Mouse (Mus musculus) forebrain, embryonic 14.5 days (tissue): ENCODE results near the gene Ppp1r14d. TPM values are rescaled to one million over a fixed set of nuclear protein-coding genes. Genes with fewer than 3 reads are reported as not detected.

Experiments
- ATAC-seq: fragments of 200-750 bp; cut with Nextera tagmentation; 2 replicates; pipeline ENCODE4 v1.8.0; 2017; ENCODE audit warnings: mild to moderate bottlenecking, moderate library complexity
- DNase-seq: peaks from one replicate; pipeline ENCODE4 v3.0.0-alpha.2; 2015; ENCODE audit warnings: low spot score
- H3K27ac ChIP-seq: fragments of 300-500 bp; sonication (generic); 2 replicates; pipeline ENCODE4 v1.5.1; 2014; ENCODE audit warnings: low read depth, mild to moderate bottlenecking, control low read depth, low read length, moderate library complexity
- H3K27me3 ChIP-seq: fragments of 300-500 bp; sonication (generic); replicated peaks from 2 replicates; pipeline ENCODE4 v1.6.1; 2014; ENCODE audit warnings: low read length, control low read depth, mixed read lengths; ENCODE audit not compliant: control insufficient read depth, insufficient read depth
- H3K36me3 ChIP-seq: fragments of 300-500 bp; sonication (generic); 2 replicates; pipeline ENCODE4 v1.6.1; 2014; ENCODE audit warnings: low read length, control low read depth; ENCODE audit not compliant: control insufficient read depth, insufficient read depth
- H3K4me1 ChIP-seq: fragments of 300-500 bp; sonication (generic); 2 replicates; pipeline ENCODE4 v1.6.1; 2014; ENCODE audit warnings: antibody characterized with exemption, low read length, control low read depth; ENCODE audit not compliant: control insufficient read depth, insufficient read depth
- H3K4me2 ChIP-seq: fragments of 300-500 bp; sonication (generic); 2 replicates; pipeline ENCODE4 v1.6.1; 2014; ENCODE audit warnings: mild to moderate bottlenecking, control low read depth, low read length
- H3K4me3 ChIP-seq: fragments of 300-500 bp; sonication (generic); 2 replicates; pipeline ENCODE4 v1.5.1; 2014; ENCODE audit warnings: low read depth, low read length, control low read depth
- H3K9ac ChIP-seq: fragments of 300-500 bp; sonication (generic); 2 replicates; pipeline ENCODE4 v1.6.1; 2014; ENCODE audit warnings: mild to moderate bottlenecking, low read length, control low read depth, moderate library complexity
- H3K9me3 ChIP-seq: fragments of 300-500 bp; sonication (generic); replicated peaks from 2 replicates; pipeline ENCODE4 v1.6.1; 2016; ENCODE audit warnings: low read length, control low read depth, mixed read lengths; ENCODE audit not compliant: control insufficient read depth
- WGBS: fragments of 180-500 bp; shearing (Covaris S2); extraction: QIAGEN DNeasy Blood & Tissue Kit; methylation state at CpG from one replicate; pipeline ENCODE4 v1.1.7; 2014; 5-methylcytosine and 5-hydroxymethylcytosine counted together
- polyA plus RNA-seq: library from polyadenylated mRNA; unstranded; fragments of >200 nt; fragmentation: Nextera tagmentation; extraction: Ambion mirVana; gene quantifications from 2 replicates; pipeline ENCODE4 v1.2.1, GENCODE M21; 2014

Gene Ppp1r14d
- polyA plus RNA-seq, 1 experiment from 2014 or later: not detected

- Histone ChIP-seq H3K9ac (peak overlapping the region; percentile 62), H3K4me2 (peak overlapping the region; percentile 59), H3K4me3 (peak overlapping the region; percentile 69), H3K27ac (peak overlapping the region; percentile 76; the same call in 1 of the 2 replicates), H3K27me3 (no peaks in the 10 kb centered on the region), H3K4me1 (0 out of 2 replicates have a peak, but pooled peaks cover 4% of the 10 kb centered on the region), H3K36me3 (peaks cover 26% of the 10 kb centered on the region), H3K9me3 (no peaks in the 10 kb centered on the region)
- DNase-seq: no peak
- 22% methylated on average over 6 of the region's 6 CpGs for WGBS
- ATAC-seq: no peak; the same call in 1 of the 2 replicates
Measured at GRCm38 (mm10) chr2:119207961-119208343, 21.8 kb downstream of the Ppp1r14d start.

GRCm38 (mm10) chr2:119203871-119204460 is 25.7 kb downstream of the Ppp1r14d start:
- Histone ChIP-seq H3K27ac (no peak overlapping the region), H3K9ac (no peak overlapping the region), H3K4me1 (no peaks in the 10 kb centered on the region), H3K27me3 (no peaks in the 10 kb centered on the region), H3K4me3 (no peak overlapping the region), H3K36me3 (no peaks in the 10 kb centered on the region), H3K9me3 (no peaks in the 10 kb centered on the region), H3K4me2 (no peak overlapping the region)
- DNase-seq: no peak
- no peak for ATAC-seq
- WGBS: 81% methylated on average over 4 of the region's 4 CpGs

DNA sequence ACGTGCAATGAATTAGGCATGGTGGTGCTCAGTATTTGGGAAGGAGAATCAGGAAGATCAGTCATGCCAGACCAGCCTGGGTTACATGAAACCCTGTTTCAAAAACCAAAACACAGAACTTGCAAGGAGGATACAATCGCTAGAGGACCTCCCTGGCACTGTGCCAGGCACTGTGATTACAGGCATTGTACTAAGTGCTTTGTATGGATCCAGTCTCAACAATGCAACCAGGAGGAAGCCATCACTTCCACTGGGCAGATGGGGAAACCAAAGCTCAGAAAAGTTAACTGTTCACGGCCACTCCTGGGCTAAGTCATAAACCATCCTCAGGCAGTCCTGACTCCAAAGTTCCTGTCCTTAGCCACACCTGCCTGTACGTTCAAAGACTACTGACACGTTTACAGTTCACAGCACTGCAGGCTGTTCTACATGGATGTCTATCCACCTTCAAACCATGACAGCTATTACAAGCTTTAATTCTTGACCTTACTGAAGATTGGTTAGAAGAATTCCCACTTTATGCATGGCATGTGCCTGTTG is 26.7 kb downstream of the Ppp1r14d start:
- DNase-seq: peak; percentile 37
- 61% methylated on average over 5 of the region's 5 CpGs for WGBS
- no peak overlapping the region for H3K4me3 ChIP-seq
- H3K27me3 ChIP-seq: no peaks in the 10 kb centered on the region
- no peaks in the 10 kb centered on the region for H3K36me3 ChIP-seq
- no peak overlapping the region for H3K27ac ChIP-seq
- no peak for ATAC-seq
- no peak overlapping the region for H3K4me2 ChIP-seq
- no peaks in the 10 kb centered on the region for H3K9me3 ChIP-seq
- H3K9ac ChIP-seq: no peak overlapping the region
- no peaks in the 10 kb centered on the region for H3K4me1 ChIP-seq

DNA sequence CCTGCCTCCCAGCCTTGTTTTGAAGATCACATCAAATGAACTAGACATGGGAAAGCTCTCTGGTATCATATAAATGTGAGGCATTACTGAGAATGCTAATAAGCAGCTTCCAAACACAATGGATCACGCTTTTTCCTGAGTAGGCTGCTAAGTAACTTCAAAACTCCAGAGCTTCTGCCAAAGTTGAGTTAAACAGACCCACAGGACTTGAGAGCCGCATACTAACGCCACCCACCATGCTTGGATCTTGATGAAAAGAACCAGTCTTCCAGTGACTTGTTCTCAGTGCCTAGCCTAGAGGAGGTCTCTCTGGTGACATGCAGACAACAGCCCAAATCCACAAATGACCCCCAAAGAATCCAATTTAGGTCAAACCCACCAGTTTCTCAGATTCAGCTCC is 30.8 kb downstream of the Ppp1r14d start:
- 40% methylated on average over 3 of the region's 3 CpGs for WGBS
- no peaks in the 10 kb centered on the region for H3K36me3 ChIP-seq

GRCm38 (mm10) chr2:119198049-119198448 is 31.7 kb downstream of the Ppp1r14d start:
- no peak overlapping the region for H3K9ac ChIP-seq
- 17% methylated on average over 1 of the region's 1 CpGs for WGBS
- DNase-seq: no peak

More for the DNA sequence above, 30.8 kb downstream of the Ppp1r14d start:
- Histone ChIP-seq H3K9me3 (no peaks in the 10 kb centered on the region), H3K27me3 (no peaks in the 10 kb centered on the region), H3K27ac (no peak overlapping the region), H3K4me1 (no peaks in the 10 kb centered on the region), H3K9ac (no peak overlapping the region), H3K4me2 (no peak overlapping the region), H3K4me3 (no peak overlapping the region)
- ATAC-seq (no peak), DNase-seq (peak; percentile 14)

DNA sequence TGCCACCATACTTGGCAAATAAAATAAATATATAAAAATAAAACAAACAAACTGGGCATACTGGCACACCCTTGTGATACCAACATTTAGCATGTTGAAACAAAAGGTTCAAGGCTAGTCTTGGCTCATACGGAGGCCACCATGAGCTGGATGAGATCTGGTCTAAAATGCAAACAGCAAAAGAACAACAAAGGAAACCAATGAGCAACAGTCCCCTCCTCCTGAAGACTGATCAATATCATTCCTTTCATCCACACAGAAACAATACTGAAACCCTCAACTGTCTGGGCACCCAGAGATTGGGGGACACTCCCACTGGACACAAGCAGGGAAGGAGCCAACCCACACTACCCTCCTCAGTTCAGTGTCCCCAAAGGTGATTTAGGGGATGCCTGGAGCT is 32.2 kb downstream of the Ppp1r14d start:
- H3K9me3 ChIP-seq: no peaks in the 10 kb centered on the region
- H3K4me3 ChIP-seq: no peak overlapping the region
- no peak overlapping the region for H3K27ac ChIP-seq
- no peak overlapping the region for H3K9ac ChIP-seq
- H3K27me3 ChIP-seq: no peaks in the 10 kb centered on the region
- DNase-seq (no peak), ATAC-seq (no peak)
- no peaks in the 10 kb centered on the region for H3K36me3 ChIP-seq
- no peak overlapping the region for H3K4me2 ChIP-seq
- WGBS: 86% methylated on average over 1 of the region's 1 CpGs
- H3K4me1 ChIP-seq: no peaks in the 10 kb centered on the region

More at GRCm38 (mm10) chr2:119198049-119198448, 31.7 kb downstream of the Ppp1r14d start:
- Histone ChIP-seq H3K4me1 (no peaks in the 10 kb centered on the region), H3K9me3 (no peaks in the 10 kb centered on the region), H3K27ac (no peak overlapping the region), H3K27me3 (no peaks in the 10 kb centered on the region), H3K36me3 (no peaks in the 10 kb centered on the region), H3K4me3 (no peak overlapping the region), H3K4me2 (no peak overlapping the region)
- no peak for ATAC-seq

DNA sequence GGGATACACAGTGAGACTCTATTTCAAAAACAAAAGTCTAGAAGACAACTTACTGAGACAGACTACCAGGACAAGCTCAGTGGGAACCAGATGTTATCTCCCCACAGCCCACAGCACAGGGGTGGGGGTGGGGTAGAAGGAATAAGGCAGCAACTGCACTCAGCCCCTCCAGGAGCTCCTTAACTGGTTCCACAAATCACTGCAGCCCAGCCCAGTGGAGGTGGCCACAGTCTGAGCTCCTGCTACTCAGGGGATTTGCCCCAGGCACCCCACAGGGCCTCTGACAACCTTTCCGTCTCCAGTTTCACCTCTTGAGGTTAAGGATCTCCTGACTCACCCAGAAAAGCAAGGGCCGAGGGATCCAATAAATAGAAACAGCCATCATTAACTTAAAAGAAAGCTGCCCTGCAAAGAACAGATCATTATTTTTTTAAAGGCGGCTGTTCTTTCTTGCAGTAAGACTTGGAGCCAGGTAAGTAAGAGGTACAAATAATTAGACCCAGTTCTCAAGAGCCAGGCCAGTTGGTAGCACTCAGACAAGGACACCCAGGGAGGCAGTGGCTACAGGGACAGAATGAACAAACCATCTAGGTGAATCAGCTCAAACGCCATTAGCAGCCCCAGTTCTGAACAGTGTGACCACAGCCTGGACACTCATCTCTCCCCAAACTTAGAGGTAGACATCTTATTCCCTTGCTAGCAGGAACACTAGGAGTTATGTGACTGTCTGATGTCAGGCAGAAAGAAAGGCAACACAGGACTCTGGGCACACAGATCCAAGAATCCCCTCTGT is 33.2 kb downstream of the Ppp1r14d start:
- ATAC-seq (no peak), DNase-seq (no peak)
- no peaks in the 10 kb centered on the region for H3K36me3 ChIP-seq
- H3K27ac ChIP-seq: no peak overlapping the region
- no peaks in the 10 kb centered on the region for H3K4me1 ChIP-seq
- no peak overlapping the region for H3K4me2 ChIP-seq
- H3K9me3 ChIP-seq: no peaks in the 10 kb centered on the region
- no peak overlapping the region for H3K4me3 ChIP-seq
- 17% methylated on average over 4 of the region's 4 CpGs for WGBS
- no peak overlapping the region for H3K9ac ChIP-seq
- no peaks in the 10 kb centered on the region for H3K27me3 ChIP-seq

DNA sequence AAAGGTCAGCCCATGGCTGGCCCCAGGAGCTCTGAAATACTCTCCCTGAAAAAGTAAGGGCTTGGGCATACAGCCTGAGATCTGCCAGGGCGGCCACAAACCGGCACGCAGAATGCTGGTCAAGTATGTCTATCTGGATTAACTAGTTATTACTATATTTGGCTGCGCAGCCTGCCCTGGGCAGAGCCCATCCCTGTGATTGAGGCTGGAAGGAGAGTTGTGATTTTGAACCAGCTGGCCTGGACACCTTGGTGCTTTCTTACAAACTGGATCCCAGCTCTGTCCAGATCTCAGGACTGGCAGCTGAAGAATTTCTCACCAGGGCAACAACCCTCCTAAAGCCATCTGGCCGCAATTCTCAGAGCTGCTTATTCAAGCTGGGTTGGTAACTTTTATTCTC is 35.6 kb downstream of the Ppp1r14d start:
- no peak overlapping the region for H3K4me3 ChIP-seq
- H3K27ac ChIP-seq: no peak overlapping the region
- DNase-seq (peak; percentile 16), ATAC-seq (no peak)
- no peaks in the 10 kb centered on the region for H3K9me3 ChIP-seq
- WGBS: 87% methylated on average over 5 of the region's 5 CpGs
- H3K27me3 ChIP-seq: no peaks in the 10 kb centered on the region
- H3K9ac ChIP-seq: no peak overlapping the region
- H3K4me2 ChIP-seq: no peak overlapping the region
- H3K36me3 ChIP-seq: no peaks in the 10 kb centered on the region
- no peaks in the 10 kb centered on the region; the same call in 1 of the 2 replicates for H3K4me1 ChIP-seq

GRCm38 (mm10) chr2:119190969-119191368 is 38.7 kb downstream of the Ppp1r14d start:
- H3K27me3 ChIP-seq: no peaks in the 10 kb centered on the region
- no peak overlapping the region for H3K9ac ChIP-seq
- DNase-seq (no peak), ATAC-seq (no peak)
- H3K36me3 ChIP-seq: no peaks in the 10 kb centered on the region
- H3K27ac ChIP-seq: no peak overlapping the region
- H3K4me1 ChIP-seq: no peaks in the 10 kb centered on the region; the same call in 1 of the 2 replicates
- no peak overlapping the region for H3K4me3 ChIP-seq
- 89% methylated on average over 5 of the region's 5 CpGs for WGBS
- H3K4me2 ChIP-seq: no peak overlapping the region
- H3K9me3 ChIP-seq: no peaks in the 10 kb centered on the region
